Mouse (Mus musculus) liver, postnatal 0 days (tissue): ENCODE measurements at regions not wholly inside any gene's neighbourhood (a gene's known extent, or its start where the extent isn't known, plus 50 kb on each side); places are given as distances from the start of the nearest gene placed in this dataset.

Source experiments
- CTCF ChIP-seq: sonication (generic); IDR thresholded peaks from 2 replicates; pipeline ENCODE4 v1.5.1; 2016; ENCODE audit warnings: antibody characterized with exemption, low read depth
- EP300 ChIP-seq: IDR thresholded peaks from 2 replicates; pipeline ENCODE4 v1.6.1; 2016; ENCODE audit warnings: antibody characterized with exemption, low read depth, mild to moderate bottlenecking

- TF ChIP-seq CTCF = no peak
- TF ChIP-seq EP300 = no peak
Measured at GRCm38 (mm10) chr7:137533476-137533875, 96.1 kb downstream of the Glrx3 start.
